9 mouse cellular contexts compared by ENCODE assay signal in the genomic region with DNA sequence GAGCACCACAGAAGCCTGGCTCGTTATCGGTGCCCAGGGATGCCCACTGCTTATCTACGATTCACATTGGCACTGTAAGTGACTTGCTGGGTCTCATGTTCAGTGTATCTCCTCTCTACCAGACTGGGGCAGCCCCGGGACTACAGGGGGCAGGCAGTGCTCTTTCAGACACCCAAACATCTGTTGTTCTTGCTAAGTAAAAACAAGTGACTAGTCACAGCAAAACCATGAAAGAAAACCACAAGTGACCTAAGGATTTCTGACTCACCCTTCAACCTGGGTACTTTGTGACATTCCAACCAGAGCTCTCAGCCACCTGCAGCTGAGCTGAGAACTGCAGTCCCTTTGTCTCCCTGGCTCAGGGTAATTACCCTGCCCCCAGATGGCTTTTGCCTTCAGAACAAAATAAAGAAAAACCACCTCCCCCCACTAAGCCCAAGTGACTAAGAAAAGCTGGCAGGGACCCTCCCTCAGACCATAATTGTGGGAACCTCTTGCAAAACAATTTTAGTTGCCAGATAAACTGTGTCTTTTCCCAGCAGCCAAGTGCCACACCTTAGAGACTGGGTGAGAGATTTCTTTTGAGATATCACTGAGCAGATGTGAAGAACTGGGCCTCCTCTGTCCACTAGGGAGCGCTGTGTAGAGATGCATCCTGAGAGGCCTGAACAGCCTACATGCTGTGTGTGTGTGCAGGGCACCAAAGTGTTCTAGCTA. TPM values are rescaled to one million over a fixed set of nuclear protein-coding genes. Genes with fewer than 3 reads are reported as not detected.
DNase-seq lines count a peak whose midpoint lies in the region; ATAC-seq and TF ChIP-seq lines count a peak whose summit lies in the region.
"Had no signal": no experiment of that assay in that cellular context is flagged by ENCODE, and none has a peak within 500 bp of the region (broad histone marks: within the 10 kb centered on the region; RNA-seq: fewer than 3 reads in every experiment).

No protein-coding gene starts in this region.

- H3K9ac ChIP-seq in ES-Bruce4 (ENCODE audit: low read depth, poor library complexity, severe bottlenecking), result no peak overlapping the region
- no peak overlapping the region for H3K9ac ChIP-seq in heart, embryonic 12.5 days

- H3K36me3 ChIP-seq in ES-Bruce4 (ENCODE audit: control insufficient read depth, insufficient read depth, low read length, poor library complexity, severe bottlenecking), result no peaks in the 10 kb centered on the region
- H3K36me3 ChIP-seq in heart, embryonic 12.5 days, result no peaks in the 10 kb centered on the region

- H3K9me3 ChIP-seq in ES-Bruce4 (replicated peaks; ENCODE audit: control insufficient read depth, insufficient read depth, low read length, poor library complexity, severe bottlenecking), result no peaks in the 10 kb centered on the region
- H3K9me3 ChIP-seq in heart, embryonic 12.5 days (replicated peaks), result peaks cover 3% of the 10 kb centered on the region; the same call in 1 of the 2 replicates

- H3K4me3 ChIP-seq in ES-Bruce4 (ENCODE audit: low read depth, low read length), result no peak overlapping the region
- H3K4me3 ChIP-seq in heart, embryonic 12.5 days, result no peak overlapping the region

- no peak for TF ChIP-seq POLR2A in ES-Bruce4 (IDR thresholded peaks at IDR 0.05; ENCODE audit: insufficient read depth, low read length)

- no peaks in the 10 kb centered on the region for H3K27me3 ChIP-seq in ES-Bruce4 (ENCODE audit: control insufficient read depth, insufficient read depth, low read length, poor library complexity, severe bottlenecking)
- H3K27me3 ChIP-seq in heart, embryonic 12.5 days (replicated peaks), result no peaks in the 10 kb centered on the region; the same call in 1 of the 2 replicates

- TF ChIP-seq CTCF in ES-Bruce4 (IDR thresholded peaks at IDR 0.05; ENCODE audit: low read depth, low read length), result peak; percentile 77

- ATAC-seq in heart, embryonic 12.5 days (ENCODE audit: insufficient number of reproducible peaks, low FRiP score), result no peak; the same call in 1 of the 2 replicates

- no peak overlapping the region for H3K27ac ChIP-seq in ES-Bruce4 (ENCODE audit: insufficient read depth, low read length)
- H3K27ac ChIP-seq in heart, embryonic 12.5 days (ENCODE audit: poor library complexity, severe bottlenecking), result no peak overlapping the region

- DNase-seq in kidney, postnatal 10 days, result peak; percentile 40
- no peak for DNase-seq in kidney, adult 11 months
- peak; percentile 17 to 53 for DNase-seq in adrenal gland, postnatal 36 days
- peak; percentile 79 for DNase-seq in forelimb bud, embryonic 11.5 days (ENCODE audit: low read depth, low spot score)
- DNase-seq in lung, adult 18-20 months, result peak; percentile 54 to 68
- DNase-seq in spleen, postnatal 10 days (ENCODE audit: low spot score in 2 of 2), result peak; percentile 34 to 75

- 61% methylated on average over 5 of the region's 5 CpGs for WGBS in heart, embryonic 12.5 days

- no peaks in the 10 kb centered on the region for H3K4me1 ChIP-seq in ES-Bruce4 (ENCODE audit: control insufficient read depth, insufficient read depth, low read length)
- H3K4me1 ChIP-seq in heart, embryonic 12.5 days (replicated peaks), result peaks cover 4% of the 10 kb centered on the region

- TF ChIP-seq EP300 in ES-Bruce4 (IDR thresholded peaks at IDR 0.05; ENCODE audit: insufficient read depth, low read depth, low read length), result no peak

- H3K4me2 ChIP-seq in heart, embryonic 12.5 days, result no peak overlapping the region

RNA-seq across cellular contexts. Expression of gene Spdye4c, which starts 46.4 kb away (rescaled TPM):
- not detected in 2 replicates for polyA plus RNA-seq in ES-Bruce4 (2011; ENCODE audit: insufficient read depth, insufficient read length, low read depth, missing spikeins)
- total RNA-seq in adrenal gland, postnatal 36 days (2021), result not detected
- polyA plus RNA-seq in heart, embryonic 12.5 days (2016; fragmentation: Nextera tagmentation; extraction: Ambion mirVana), result not detected in 2 replicates
- total RNA-seq: heart, postnatal 36 days had no signal
